Mouse (Mus musculus) ES-E14 (cell line): ENCODE data around the gene Ptafr. TPM values are rescaled to one million over a fixed set of nuclear protein-coding genes. Genes with fewer than 3 reads are reported as not detected.

Experiments used
- DNase-seq: peaks from one replicate; pipeline ENCODE4 v3.0.0-alpha.2; 2013; ENCODE audit warnings: low read depth, low spot score
- H3K27ac ChIP-seq: 2 replicates; pipeline ENCODE4 v1.5.1; 2012; ENCODE audit warnings: low read depth, mild to moderate bottlenecking, low read length, moderate library complexity, mixed read lengths; ENCODE audit not compliant: poor library complexity, insufficient read depth, severe bottlenecking
- H3K36me3 ChIP-seq: 2 replicates; pipeline ENCODE4 v1.6.1; 2012; ENCODE audit warnings: mild to moderate bottlenecking, low read length, moderate library complexity, mixed read lengths; ENCODE audit not compliant: control insufficient read depth, poor library complexity, insufficient read depth, severe bottlenecking
- H3K4me1 ChIP-seq, 2 experiments: fragments of 150-350 bp in 1 of 2; sonication (generic) in 1 of 2; 2 replicates each; pipeline ENCODE4 v1.6.1; 2012; ENCODE audit warnings: low read length in 2 of 2, mild to moderate bottlenecking in 1 of 2, mixed read lengths in 1 of 2; ENCODE audit not compliant: control insufficient read depth in 2 of 2, insufficient read depth in 2 of 2, poor library complexity in 1 of 2
- H3K4me3 ChIP-seq, 2 experiments: fragments of 150-350 bp in 1 of 2; sonication (generic) in 1 of 2; 2 replicates each; pipeline ENCODE4 v1.5.1; 2012; ENCODE audit warnings: low read length in 2 of 2, low read depth in 1 of 2, mild to moderate bottlenecking in 1 of 2, mixed read lengths in 1 of 2; ENCODE audit not compliant: insufficient read depth in 1 of 2, poor library complexity in 1 of 2, severe bottlenecking in 1 of 2
- H3K9ac ChIP-seq: 2 replicates; pipeline ENCODE4 v1.6.1; 2012; ENCODE audit warnings: low read depth, mild to moderate bottlenecking, low read length, mixed read lengths; ENCODE audit not compliant: poor library complexity, insufficient read depth, severe bottlenecking
- H3K9me3 ChIP-seq: fragments of 150-350 bp; sonication (generic); 2 replicates; pipeline ENCODE4 v1.6.1; 2012; ENCODE audit warnings: low read depth, mild to moderate bottlenecking, low read length; ENCODE audit not compliant: control insufficient read depth, insufficient read depth
- CHD2 ChIP-seq: IDR thresholded peaks from 2 replicates; pipeline ENCODE4 v1.6.1; 2014; ENCODE audit warnings: mild to moderate bottlenecking, low read depth, low read length, inconsistent platforms
- HCFC1 ChIP-seq: IDR thresholded peaks from 2 replicates; pipeline ENCODE4 v1.6.1; 2012; ENCODE audit warnings: low read length, inconsistent platforms, borderline replicate concordance; ENCODE audit not compliant: insufficient read depth
- MAFK ChIP-seq: IDR thresholded peaks from 2 replicates; pipeline ENCODE4 v1.6.1; 2014; ENCODE audit warnings: mild to moderate bottlenecking, low read depth, low read length, inconsistent platforms; ENCODE audit not compliant: insufficient read depth
- ZC3H11A ChIP-seq: IDR thresholded peaks from 2 replicates; pipeline ENCODE4 v1.6.1; 2012; ENCODE audit warnings: low read depth, mild to moderate bottlenecking, inconsistent platforms, low read length, borderline replicate concordance
- ZNF384 ChIP-seq: IDR thresholded peaks from 2 replicates; pipeline ENCODE4 v1.6.1; 2012; ENCODE audit warnings: low read depth, low read length, inconsistent platforms
- in situ Hi-C, 2 experiments: fragments of 600-800 bp; cut with MboI; formaldehyde crosslinking; loops; one replicate each; pipeline ENCODE4 v1.15.1; 2025; ENCODE audit warnings: low sequenced_read_pairs in 2 of 2, inconsistent platforms in 1 of 2; ENCODE audit not compliant: unreplicated experiment in 2 of 2
- total RNA-seq: library from RNA; depleted of rRNA; stranded (reverse); fragments of 300-350 nt; gene quantifications from 2 replicates; pipeline ENCODE4 v1.2.3, GENCODE M21; 2012

Ptafr gene
- total RNA-seq, 1 experiment, result 0.40 TPM

- Histone ChIP-seq H3K4me3 (no peak overlapping the region), H3K4me1 (peaks cover 2 to 9% of the 10 kb centered on the region in 2 experiments; a peak in 2 of 4 replicates), H3K27ac (no peak overlapping the region), H3K9me3 (no peaks in the 10 kb centered on the region), H3K9ac (no peak overlapping the region), H3K36me3 (peaks cover 9% of the 10 kb centered on the region; the same call in 1 of the 2 replicates)
- in situ Hi-C loops, result no loop called here
- TF ChIP-seq CHD2, result no peak
- TF ChIP-seq ZC3H11A, result no peak
- DNase-seq, result no peak
Measured at GRCm38 (mm10) chr4:132527917-132528522, 35.8 kb upstream of the Ptafr start.

- in situ Hi-C loops, result no loop called here
- TF ChIP-seq MAFK (peak; percentile 57; the same call in 1 of the 2 replicates), ZC3H11A (no peak)
Measured at GRCm38 (mm10) chr4:132529344-132529743, 34.5 kb upstream of the Ptafr start.

GRCm38 (mm10) chr4:132530033-132530804 lies 33.6 kb upstream of the Ptafr start:
- no peak overlapping the region for H3K9ac ChIP-seq
- TF ChIP-seq HCFC1, result no peak
- no peak for TF ChIP-seq MAFK
- no peak for TF ChIP-seq CHD2
- no peak for TF ChIP-seq ZNF384
- no peak for TF ChIP-seq ZC3H11A
- in situ Hi-C loops, result no loop called here
- peaks cover 9% of the 10 kb centered on the region; the same call in 1 of the 2 replicates for H3K36me3 ChIP-seq
- H3K27ac ChIP-seq, result no peak overlapping the region
- H3K4me3 ChIP-seq, result no peak overlapping the region
- no peak for DNase-seq
- H3K9me3 ChIP-seq, result no peaks in the 10 kb centered on the region
- peaks cover 6 to 8% of the 10 kb centered on the region in 2 experiments for H3K4me1 ChIP-seq

More at GRCm38 (mm10) chr4:132529344-132529743, 34.5 kb upstream of the Ptafr start:
- no peak overlapping the region for H3K4me3 ChIP-seq
- no peaks in the 10 kb centered on the region for H3K9me3 ChIP-seq
- no peak overlapping the region for H3K9ac ChIP-seq
- peaks cover 7 to 9% of the 10 kb centered on the region in 2 experiments; a peak in 3 of 4 replicates for H3K4me1 ChIP-seq
- H3K27ac ChIP-seq, result no peak overlapping the region; the same call in 1 of the 2 replicates
- H3K36me3 ChIP-seq, result peaks cover 9% of the 10 kb centered on the region; the same call in 1 of the 2 replicates
- DNase-seq, result no peak

- Histone ChIP-seq H3K9ac (peak overlapping the region; percentile 89), H3K36me3 (peaks cover 12% of the 10 kb centered on the region; the same call in 1 of the 2 replicates), H3K4me3 (peak overlapping the region; percentile 77 to 97), H3K27ac (peak overlapping the region; percentile 85), H3K4me1 (peaks cover 7 to 8% of the 10 kb centered on the region in 2 experiments), H3K9me3 (no peaks in the 10 kb centered on the region)
- in situ Hi-C loops, result no loop called here
- TF ChIP-seq MAFK (no peak), CHD2 (no peak), ZNF384 (no peak), ZC3H11A (no peak), HCFC1 (no peak)
- no peak for DNase-seq
Measured at GRCm38 (mm10) chr4:132532496-132532895, 31.4 kb upstream of the Ptafr start.
